ENCODE assay signal across 17 mouse cellular contexts in genomic region chr5:23911556-23911955, GRCm38 (mm10).
"Had no signal": no experiment of that assay in that cellular context is flagged by ENCODE, and none has a peak within 500 bp of the region (broad histone marks: within the 10 kb centered on the region; RNA-seq: fewer than 3 reads in every experiment).

No protein-coding gene starts in this region.

- ATAC-seq: midbrain, embryonic 16.5 days had no signal

- H3K9ac ChIP-seq: lung, embryonic 14.5 days; midbrain, embryonic 12.5 days; neural tube, embryonic 13.5 days; neural tube, embryonic 15.5 days; stomach, embryonic 15.5 days had no signal

- H3K27me3 ChIP-seq: midbrain, embryonic 12.5 days; neural tube, embryonic 13.5 days; neural tube, embryonic 15.5 days; stomach, embryonic 15.5 days had no signal

- H3K4me1 ChIP-seq: midbrain, embryonic 10.5 days; midbrain, embryonic 12.5 days; neural tube, embryonic 13.5 days; neural tube, embryonic 15.5 days; stomach, embryonic 15.5 days had no signal

- H3K4me3 ChIP-seq: midbrain, embryonic 10.5 days; midbrain, embryonic 12.5 days; myocyte; neural tube, embryonic 13.5 days; neural tube, embryonic 15.5 days; stomach, embryonic 15.5 days had no signal

- H3K9me3 ChIP-seq: neural tube, embryonic 13.5 days; neural tube, embryonic 15.5 days; stomach, embryonic 15.5 days had no signal

- H3K36me3 ChIP-seq: midbrain, embryonic 10.5 days; midbrain, embryonic 12.5 days; neural tube, embryonic 13.5 days; neural tube, embryonic 15.5 days; stomach, embryonic 15.5 days had no signal

- H3K27ac ChIP-seq: midbrain, embryonic 10.5 days; midbrain, embryonic 12.5 days; neural tube, embryonic 13.5 days; neural tube, embryonic 15.5 days; stomach, embryonic 15.5 days; stomach, postnatal 0 days had no signal

- H3K4me2 ChIP-seq: lung, embryonic 14.5 days; midbrain, embryonic 12.5 days; neural tube, embryonic 13.5 days; neural tube, embryonic 15.5 days; stomach, embryonic 15.5 days had no signal

- DNase-seq: lung, adult 18-20 months; lung, embryonic 14.5 days; lung, postnatal 10 days; lung, postnatal 4 days; midbrain, embryonic 14.5 days; right cerebral cortex, postnatal 14 days; thymus, adult 18-20 months; thymus, postnatal 14 days; thymus, postnatal 36 days had no signal
